Mouse (Mus musculus): ENCODE data around the gene Gm28372. TPM values are rescaled to one million over a fixed set of nuclear protein-coding genes. Genes with fewer than 3 reads are reported as not detected.

Gm28372 gene
- total RNA-seq, 4 experiments from 2014 or later: not detected

DNA sequence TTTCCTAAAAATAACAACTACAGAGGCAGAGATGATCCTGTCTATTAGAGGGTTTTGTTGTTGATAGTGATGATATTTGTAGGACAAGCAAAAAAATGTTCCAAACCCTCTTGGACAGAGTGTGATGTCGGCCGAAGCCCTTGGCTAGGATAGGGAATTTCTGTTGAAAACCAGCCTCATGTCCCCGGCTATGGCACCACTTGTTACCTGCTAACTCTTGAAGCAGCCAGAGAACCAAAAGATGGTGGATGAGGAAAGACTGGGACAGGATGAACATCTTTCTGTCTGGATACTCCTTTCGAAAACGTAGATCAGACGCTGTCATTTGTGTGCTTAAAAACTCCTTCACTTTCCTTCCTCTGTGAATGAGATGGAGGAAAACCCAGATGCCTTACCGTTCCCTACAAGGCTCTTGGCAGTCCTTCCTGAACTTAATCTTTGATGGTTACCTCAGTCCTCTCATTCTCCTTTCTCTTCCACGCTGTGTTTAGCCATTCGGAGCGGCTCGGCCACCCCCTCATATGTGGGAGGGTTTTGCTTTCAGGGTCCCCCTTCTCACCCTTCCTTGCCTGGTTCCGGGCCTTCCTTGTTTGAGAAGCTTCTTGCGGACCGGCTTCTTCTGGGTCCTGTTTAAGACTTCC, 46.2 kb downstream of the Gm28372 start:
- DNase-seq: no peak

DNA sequence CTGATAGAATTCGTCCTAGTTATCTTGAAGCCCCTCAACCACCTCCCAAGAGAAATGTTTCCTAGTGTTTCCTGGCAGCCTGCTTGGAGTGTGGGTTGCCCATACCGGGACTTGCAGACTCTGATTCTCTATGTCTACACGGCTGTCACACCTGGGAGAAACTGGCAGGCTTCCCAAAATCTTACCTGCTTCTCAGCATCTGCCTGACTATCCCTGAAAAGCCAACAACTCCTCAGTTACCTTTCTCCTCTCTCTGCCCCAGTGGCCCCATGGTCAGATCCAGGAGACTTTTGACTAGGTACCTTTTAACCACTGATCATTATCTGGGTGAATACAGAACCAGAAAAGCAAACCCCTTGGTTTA, 46.7 kb downstream of the Gm28372 start:
- no peak for DNase-seq

DNA sequence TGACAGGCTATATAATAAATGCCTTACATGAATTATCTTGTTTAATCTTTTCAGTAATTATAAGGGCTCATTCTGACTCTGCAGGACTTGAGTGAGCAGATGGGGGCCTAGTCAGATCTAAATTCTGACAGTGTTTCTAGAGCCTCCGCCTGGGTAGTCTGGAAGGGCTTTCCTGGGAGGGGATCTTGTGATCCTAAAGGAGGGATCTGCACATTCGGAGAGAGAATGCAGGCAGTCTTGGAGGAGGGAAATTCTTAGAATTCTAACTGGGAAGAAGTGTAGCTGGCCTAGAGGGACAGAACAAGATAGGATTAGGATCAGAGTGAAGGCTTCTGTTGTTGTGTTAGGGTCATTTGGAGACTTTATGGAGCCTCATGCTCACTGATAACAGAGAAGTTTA, 47.2 kb downstream of the Gm28372 start:
- DNase-seq: no peak

DNA sequence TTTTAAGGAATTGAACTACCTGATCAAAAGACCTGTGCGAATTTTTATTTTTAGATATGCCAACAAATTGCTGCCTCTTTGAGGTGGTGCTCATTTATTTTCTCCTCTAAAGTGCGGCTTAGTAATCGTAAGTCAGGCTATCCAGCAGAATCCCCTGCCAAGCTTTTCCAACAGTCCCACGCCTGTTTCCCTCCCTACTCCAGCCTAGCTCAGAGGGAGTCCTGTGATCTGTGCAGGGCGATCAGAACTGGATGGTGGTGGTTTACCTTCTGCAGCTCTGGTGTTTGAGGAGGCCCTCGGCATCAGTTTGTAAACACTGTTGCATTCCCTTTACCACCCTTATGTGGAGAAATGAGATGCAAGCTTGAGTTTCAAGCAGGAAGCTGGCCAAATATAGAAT, 48.4 kb downstream of the Gm28372 start:
- DNase-seq: no peak

DNA sequence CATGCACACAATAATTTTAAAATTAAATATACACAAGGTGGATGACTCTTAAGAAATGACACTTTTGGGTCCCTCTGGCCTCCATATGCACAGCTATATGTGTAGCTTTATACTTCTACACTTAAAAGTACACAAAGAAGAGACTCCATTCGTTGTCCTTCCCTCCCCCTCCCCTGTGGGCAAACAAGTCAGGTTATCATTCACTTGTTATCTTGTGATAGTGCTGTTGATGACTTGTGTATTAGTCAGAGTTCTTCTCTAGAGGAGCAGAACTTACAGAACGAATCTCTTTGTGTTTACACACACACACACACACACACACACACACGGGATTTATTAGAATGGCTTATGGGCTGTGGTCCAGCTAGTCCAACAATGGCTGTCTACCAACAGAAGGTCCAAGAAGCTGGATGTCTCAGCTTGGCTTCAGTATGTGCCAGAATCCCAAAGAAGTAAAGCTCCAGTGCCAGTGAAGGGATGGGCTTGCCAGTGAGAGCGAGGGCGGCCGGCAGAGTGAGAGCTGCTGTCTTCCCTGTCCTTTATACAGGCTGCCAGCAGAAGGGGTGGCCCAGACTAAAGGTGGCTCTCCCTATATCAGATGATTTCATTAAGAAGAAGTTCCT, 49.8 kb downstream of the Gm28372 start:
- DNase-seq: no peak

Other genes starting within 250 kb of the Gm28372 start
- gene Snrpb, start 225.8 kb upstream of the Gm28372 start, total RNA-seq (2022): 100 to 1,000 TPM; 172 to 197 (median 177) TPM
- gene Tmc2, start 210.0 kb upstream of the Gm28372 start, total RNA-seq (2022): not detected
- gene Nop56, start 130.8 kb upstream of the Gm28372 start, total RNA-seq (2022): 100 to 1,000 TPM in 3 of 4 experiments, 10 to 100 TPM in 1; 80.0 to 120 (median 115) TPM
- 100 to 1,000 TPM; 268 to 359 (median 297) TPM for gene Idh3b, start 120.7 kb upstream of the Gm28372 start, total RNA-seq (2022)
- gene Ebf4, start 110.1 kb upstream of the Gm28372 start, total RNA-seq (2022): 1 to 10 TPM; 4.2 to 8.4 (median 6.0) TPM
- gene Cpxm1, start 7.7 kb upstream of the Gm28372 start, total RNA-seq (2022): 10 to 100 TPM in 1 of 4 experiments, 1 to 10 TPM in 3; 5.5 to 12.3 (median 7.9) TPM
- 1 to 10 TPM in 1 of 4 experiments, not detected in 3; 4.6 TPM for gene 1700020A23Rik, start within 50 bp of the Gm28372 start, total RNA-seq (2022)
- not detected for gene Tmem239, start 1.2 kb downstream of the Gm28372 start, total RNA-seq (2022)
- 10 to 100 TPM; 71.0 to 93.1 (median 71.7) TPM for gene Vps16, start 19.1 kb downstream of the Gm28372 start, total RNA-seq (2022)
- 10 to 100 TPM; 17.4 to 24.5 (median 19.7) TPM for gene Pced1a, start 19.5 kb downstream of the Gm28372 start, total RNA-seq (2022)
- gene Ptpra, start 45.0 kb downstream of the Gm28372 start, total RNA-seq (2022): 100 to 1,000 TPM; 150 to 167 (median 158) TPM
- 10 to 100 TPM; 61.0 to 68.6 (median 65.5) TPM for gene Mrps26, start 158.5 kb downstream of the Gm28372 start, total RNA-seq (2022)
- gene Oxt, start 170.9 kb downstream of the Gm28372 start, total RNA-seq (2022): not detected
- not detected for gene Avp, start 177.3 kb downstream of the Gm28372 start, total RNA-seq (2022)
- gene Fastkd5, start 224.8 kb downstream of the Gm28372 start, total RNA-seq (2022): 10 to 100 TPM in 3 of 4 experiments, 1 to 10 TPM in 1; 8.5 to 13.6 (median 11.8) TPM
- gene Ubox5, start 224.8 kb downstream of the Gm28372 start, total RNA-seq (2022): 1 to 10 TPM; 6.6 to 8.8 (median 7.7) TPM
- 10 to 100 TPM; 17.0 to 27.6 (median 21.1) TPM for gene Lzts3, start 237.6 kb downstream of the Gm28372 start, total RNA-seq (2022)

Measured in adrenal gland, adult 8-10 months (tissue).